Mouse (Mus musculus) layer of hippocampus, adult 9-10 months (tissue): ENCODE data around the gene Gdpd3.
A peak's percentile ranks its signal among the peaks of the same experiment; 100 is the strongest.

ENCODE experiments used
- DNase-seq: peaks from one replicate; pipeline ENCODE4 v3.0.0; 2022; ENCODE audit warnings: low spot score

The Gdpd3 gene

GRCm38 (mm10) chr7:126789141-126789540 is 23.0 kb downstream of the Gdpd3 start:
- DNase-seq = no peak

- peak; percentile 84 for DNase-seq
These were observed 26.0 kb downstream of the Gdpd3 start, which contains the start of gene Ppp4c for GRCm38 (mm10) chr7:126791851-126792720. Ppp4c (minus strand) TSS chr7:126792496.

- DNase-seq = no peak
These were observed 26.7 kb downstream of the Gdpd3 start for GRCm38 (mm10) chr7:126792721-126793443.

- DNase-seq = no peak
These were observed 27.5 kb downstream of the Gdpd3 start for GRCm38 (mm10) chr7:126793456-126794270.

- no peak for DNase-seq
These were observed 28.1 kb downstream of the Gdpd3 start for GRCm38 (mm10) chr7:126794271-126794605.

GRCm38 (mm10) chr7:126795387-126796317 is 29.5 kb downstream of the Gdpd3 start:
- no peak for DNase-seq

- DNase-seq = no peak
These were observed 30.3 kb downstream of the Gdpd3 start for GRCm38 (mm10) chr7:126796350-126796932.

- DNase-seq = no peak
These were observed 31.4 kb downstream of the Gdpd3 start, which contains the start of gene Fam57b for GRCm38 (mm10) chr7:126797411-126798126. Fam57b (plus strand) TSS chr7:126797668.

GRCm38 (mm10) chr7:126798127-126799049 is 32.3 kb downstream of the Gdpd3 start:
- DNase-seq = no peak

- peak; percentile 93 for DNase-seq
These were observed 32.9 kb downstream of the Gdpd3 start for GRCm38 (mm10) chr7:126799050-126799467.

- no peak for DNase-seq
These were observed 33.5 kb downstream of the Gdpd3 start for GRCm38 (mm10) chr7:126799468-126800268.

GRCm38 (mm10) chr7:126800269-126801056 is 34.3 kb downstream of the Gdpd3 start:
- no peak for DNase-seq

GRCm38 (mm10) chr7:126801057-126801422 is 34.9 kb downstream of the Gdpd3 start:
- no peak for DNase-seq

- no peak for DNase-seq
These were observed 36.2 kb downstream of the Gdpd3 start for GRCm38 (mm10) chr7:126802134-126802889.

- no peak for DNase-seq
These were observed 37.0 kb downstream of the Gdpd3 start for GRCm38 (mm10) chr7:126803181-126803580.

- DNase-seq = no peak
These were observed 37.6 kb downstream of the Gdpd3 start for GRCm38 (mm10) chr7:126803751-126804150.

- DNase-seq = no peak
These were observed 40.8 kb downstream of the Gdpd3 start for GRCm38 (mm10) chr7:126806956-126807355.
